Mouse (Mus musculus) neural tube, embryonic 13.5 days (tissue): ENCODE measurements around the gene Copz1. TPM values are rescaled to one million over a fixed set of nuclear protein-coding genes. Genes with fewer than 3 reads are reported as not detected.

Experiments used
- ATAC-seq: fragments of 200-750 bp; cut with Nextera tagmentation; 2 replicates; pipeline ENCODE4 v1.8.0; 2017; ENCODE audit warnings: low read depth, mild to moderate bottlenecking, moderate TSS enrichment, moderate library complexity
- H3K27ac ChIP-seq: fragments of 300-500 bp; sonication (generic); replicated peaks from 2 replicates; pipeline ENCODE4 v1.5.1; 2015; ENCODE audit warnings: moderate library complexity, mild to moderate bottlenecking, inconsistent platforms
- H3K27me3 ChIP-seq: fragments of 300-500 bp; sonication (generic); 2 replicates; pipeline ENCODE4 v1.6.1; 2015; ENCODE audit warnings: mild to moderate bottlenecking, inconsistent platforms
- H3K36me3 ChIP-seq: fragments of 300-500 bp; sonication (generic); 2 replicates; pipeline ENCODE4 v1.6.1; 2015; ENCODE audit warnings: mild to moderate bottlenecking, inconsistent platforms
- H3K4me1 ChIP-seq: fragments of 300-500 bp; sonication (generic); replicated peaks from 2 replicates; pipeline ENCODE4 v1.6.1; 2015; ENCODE audit warnings: inconsistent platforms
- H3K4me2 ChIP-seq: fragments of 300-500 bp; sonication (generic); 2 replicates; pipeline ENCODE4 v1.6.1; 2015; ENCODE audit warnings: inconsistent platforms, mild to moderate bottlenecking, moderate library complexity
- H3K4me3 ChIP-seq: fragments of 300-500 bp; sonication (generic); 2 replicates; pipeline ENCODE4 v1.5.1; 2015; ENCODE audit warnings: mild to moderate bottlenecking, inconsistent platforms
- H3K9ac ChIP-seq: fragments of 300-500 bp; sonication (generic); 2 replicates; pipeline ENCODE4 v1.6.1; 2015; ENCODE audit warnings: moderate library complexity, mild to moderate bottlenecking, inconsistent platforms
- H3K9me3 ChIP-seq: fragments of 300-500 bp; sonication (generic); 2 replicates; pipeline ENCODE4 v1.6.1; 2016; ENCODE audit warnings: inconsistent platforms
- WGBS: fragments of 180-500 bp; shearing (Covaris S2); methylation state at CpG from one replicate; pipeline ENCODE4 v1.1.7; 2015; 5-methylcytosine and 5-hydroxymethylcytosine counted together
- polyA plus RNA-seq: library from polyadenylated mRNA; unstranded; fragments of >200 nt; fragmentation: Nextera tagmentation; extraction: Ambion mirVana; gene quantifications from 2 replicates; pipeline ENCODE4 v1.2.1, GENCODE M21; 2015

Copz1 gene
- polyA plus RNA-seq, 1 experiment from 2014 or later = 224 TPM

DNA sequence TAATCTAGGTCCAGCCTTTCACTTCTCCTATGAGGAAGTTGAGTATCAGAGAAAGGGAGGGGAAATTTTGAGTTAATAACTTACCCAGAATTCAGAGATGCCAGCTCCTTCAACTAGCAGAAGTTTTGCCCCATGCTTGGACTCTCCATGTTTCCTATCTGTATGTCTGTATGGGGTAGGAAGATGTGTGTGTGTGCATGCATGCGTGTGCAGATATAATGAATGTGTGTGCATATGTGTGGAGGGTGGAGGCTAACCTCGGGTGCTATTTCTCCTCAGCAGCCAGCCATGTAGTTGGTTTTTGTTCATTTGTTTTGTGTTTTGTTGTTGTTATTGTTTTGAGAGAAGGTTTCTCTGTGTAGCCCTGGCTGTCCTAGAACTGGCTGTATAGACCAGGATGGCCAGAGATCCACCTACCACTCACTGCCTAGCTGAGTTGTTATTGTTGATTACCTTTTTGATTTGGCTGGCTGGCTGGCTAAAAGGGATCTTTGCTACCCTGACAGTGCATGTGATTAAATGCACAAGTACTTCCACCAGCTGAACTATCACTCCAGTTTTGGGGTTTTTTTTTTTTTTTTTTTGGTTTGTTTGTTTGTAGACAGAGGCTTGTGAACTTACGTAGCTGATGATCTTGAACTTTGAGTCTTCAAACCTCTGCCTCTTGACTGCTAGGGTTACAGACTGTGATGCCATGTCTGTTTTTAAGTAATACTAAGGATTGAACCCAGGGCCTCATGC, 9.1 kb downstream of the Copz1 start:
- no peak overlapping the region for H3K27ac ChIP-seq
- H3K4me1 ChIP-seq = peaks cover 53% of the 10 kb centered on the region
- H3K4me2 ChIP-seq = no peak overlapping the region
- H3K27me3 ChIP-seq = no peaks in the 10 kb centered on the region
- H3K36me3 ChIP-seq = no peaks in the 10 kb centered on the region
- WGBS = 91% methylated on average over 3 of the region's 3 CpGs
- no peak overlapping the region for H3K9ac ChIP-seq
- ATAC-seq = no peak
- no peaks in the 10 kb centered on the region for H3K9me3 ChIP-seq
- H3K4me3 ChIP-seq = no peak overlapping the region

DNA sequence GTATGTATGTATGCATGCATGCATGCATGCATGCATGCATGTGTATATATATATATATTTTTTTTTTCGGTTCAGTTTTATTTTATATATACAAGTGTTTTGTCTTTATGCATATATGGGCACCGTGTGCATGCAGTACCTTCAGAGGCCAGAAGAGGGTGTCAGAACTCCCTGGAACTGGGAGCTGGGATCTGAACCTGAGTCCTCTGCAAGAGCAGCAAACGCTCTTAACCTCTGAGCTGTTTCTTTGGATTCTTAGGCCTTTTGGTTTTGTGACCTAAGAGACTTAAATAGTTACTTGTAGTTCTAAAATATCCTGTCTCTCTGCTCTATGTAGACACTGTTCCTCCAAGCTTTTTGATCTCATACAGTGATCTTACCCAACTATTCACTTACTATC, 11.6 kb downstream of the Copz1 start:
- ATAC-seq = no peak
- no peaks in the 10 kb centered on the region for H3K27me3 ChIP-seq
- peak overlapping the region; percentile 75; the same call in 1 of the 2 replicates for H3K27ac ChIP-seq
- WGBS = 42% methylated on average over 3 of the region's 3 CpGs
- no peak overlapping the region for H3K9ac ChIP-seq
- no peak overlapping the region for H3K4me3 ChIP-seq
- no peaks in the 10 kb centered on the region for H3K9me3 ChIP-seq
- no peak overlapping the region for H3K4me2 ChIP-seq
- H3K4me1 ChIP-seq = peaks cover 42% of the 10 kb centered on the region
- H3K36me3 ChIP-seq = no peaks in the 10 kb centered on the region

DNA sequence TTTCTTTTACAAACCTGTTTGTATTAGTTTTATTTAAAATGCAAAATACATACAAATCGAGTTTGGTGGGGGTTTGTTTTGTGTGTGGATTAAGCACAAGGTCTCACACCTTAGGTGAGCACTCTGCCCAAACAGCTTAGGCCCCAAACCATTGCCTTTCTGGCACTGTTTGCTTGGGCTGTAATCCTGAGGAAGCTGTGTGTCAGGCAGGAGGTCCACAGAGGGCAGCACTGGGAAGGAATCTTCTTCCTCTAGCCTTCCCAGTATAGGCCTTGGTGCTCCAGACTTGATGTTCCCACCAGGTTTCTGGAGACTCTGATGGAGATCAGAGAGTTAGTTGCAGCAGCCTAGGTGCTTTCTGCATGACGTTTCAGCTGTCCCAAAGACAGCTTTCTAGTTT, 12.1 kb downstream of the Copz1 start:
- H3K4me3 ChIP-seq = no peak overlapping the region
- H3K9ac ChIP-seq = no peak overlapping the region
- ATAC-seq = no peak
- no peaks in the 10 kb centered on the region for H3K36me3 ChIP-seq
- H3K27ac ChIP-seq = peak overlapping the region; percentile 75
- peaks cover 46% of the 10 kb centered on the region for H3K4me1 ChIP-seq
- H3K9me3 ChIP-seq = no peaks in the 10 kb centered on the region
- no peaks in the 10 kb centered on the region for H3K27me3 ChIP-seq
- 38% methylated on average over 2 of the region's 2 CpGs for WGBS
- H3K4me2 ChIP-seq = no peak overlapping the region

DNA sequence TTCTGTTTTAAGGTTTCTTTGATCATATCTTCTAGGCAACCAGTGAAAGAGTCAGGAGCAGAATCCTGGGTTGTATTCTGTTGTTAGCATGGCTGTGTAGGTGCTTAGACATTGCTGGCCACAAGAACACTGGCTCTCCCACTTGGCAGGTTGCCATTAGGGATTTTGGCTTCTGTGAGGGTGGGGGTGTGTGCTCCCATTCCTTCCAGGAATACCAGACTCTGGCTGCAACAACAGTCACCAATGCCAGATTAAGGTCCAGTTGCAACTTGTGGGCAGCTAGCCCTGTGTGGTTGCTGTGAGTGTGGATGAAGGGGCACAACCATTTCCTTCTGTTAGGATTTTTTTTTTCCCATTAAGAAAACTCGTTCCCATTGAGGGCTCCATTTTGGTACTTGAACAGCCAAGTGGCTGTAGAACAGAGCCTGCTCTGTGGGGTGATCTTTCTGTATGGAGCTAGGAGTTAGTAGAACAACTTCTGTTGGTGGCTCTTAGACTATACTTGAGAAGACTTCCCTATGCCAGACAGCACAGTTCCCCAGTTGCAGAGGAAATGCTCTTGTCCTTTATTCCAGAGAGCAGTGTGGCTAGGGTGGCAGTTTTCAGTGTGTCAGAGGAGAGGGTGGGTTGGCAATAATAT, 13.4 kb downstream of the Copz1 start:
- no peak for ATAC-seq
- H3K4me3 ChIP-seq = no peak overlapping the region
- no peak overlapping the region for H3K9ac ChIP-seq
- H3K27ac ChIP-seq = peak overlapping the region; percentile 75
- H3K27me3 ChIP-seq = no peaks in the 10 kb centered on the region
- 58% methylated on average over 1 of the region's 1 CpGs for WGBS
- no peak overlapping the region for H3K4me2 ChIP-seq
- H3K36me3 ChIP-seq = 0 out of 2 replicates have a peak, but pooled peaks cover 5% of the 10 kb centered on the region
- H3K4me1 ChIP-seq = peaks cover 56% of the 10 kb centered on the region
- H3K9me3 ChIP-seq = no peaks in the 10 kb centered on the region

DNA sequence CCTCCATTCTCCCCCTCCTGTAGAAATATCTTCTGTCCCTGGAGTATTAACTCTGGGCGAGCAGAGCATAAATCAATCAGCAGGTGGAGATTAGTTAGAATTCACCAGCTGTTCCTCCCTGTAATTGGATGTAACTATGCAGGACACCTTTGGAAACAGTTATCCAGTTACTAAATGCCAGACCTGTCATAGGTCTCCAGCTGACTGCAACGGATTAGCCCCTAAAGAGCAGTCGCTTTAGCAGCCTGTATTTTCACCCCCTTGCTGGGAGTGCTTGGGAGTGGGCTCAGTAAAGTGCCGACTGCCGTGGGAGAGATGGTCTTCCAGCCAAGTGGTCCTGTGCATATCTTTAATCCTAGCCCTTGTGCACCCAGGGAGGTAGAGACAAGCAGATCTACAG, 17.1 kb downstream of the Copz1 start:
- peak; percentile 47; the same call in 1 of the 2 replicates for ATAC-seq
- H3K4me2 ChIP-seq = no peak overlapping the region
- peak overlapping the region; percentile 56 for H3K9ac ChIP-seq
- H3K27me3 ChIP-seq = no peaks in the 10 kb centered on the region
- no peaks in the 10 kb centered on the region for H3K9me3 ChIP-seq
- peak overlapping the region; percentile 89 for H3K27ac ChIP-seq
- H3K36me3 ChIP-seq = peaks cover 32% of the 10 kb centered on the region
- WGBS = 16% methylated on average over 5 of the region's 5 CpGs
- peaks cover 58% of the 10 kb centered on the region for H3K4me1 ChIP-seq
- no peak overlapping the region for H3K4me3 ChIP-seq

DNA sequence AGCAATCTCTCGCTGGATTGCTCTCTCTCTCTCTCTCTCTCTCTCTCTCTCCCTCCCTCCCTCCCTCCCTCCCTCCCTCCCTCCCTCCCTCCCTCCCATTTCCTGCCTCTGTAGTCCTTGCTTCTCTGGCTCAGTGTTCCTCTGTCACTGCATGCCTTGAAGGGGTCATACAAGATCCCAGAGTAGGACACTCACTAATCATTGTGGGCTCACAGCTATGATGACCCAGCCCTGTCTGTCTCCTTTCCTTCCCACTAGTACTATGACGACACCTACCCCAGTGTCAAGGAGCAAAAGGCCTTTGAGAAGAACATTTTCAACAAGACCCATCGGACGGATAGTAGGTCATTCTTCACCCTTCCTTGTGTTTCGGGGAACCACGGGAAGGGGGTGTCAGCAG, 17.9 kb downstream of the Copz1 start:
- peaks cover 55% of the 10 kb centered on the region for H3K4me1 ChIP-seq
- H3K9ac ChIP-seq = 0 out of 2 replicates have a peak overlapping the region, but pooled peaks have one; percentile 31
- ATAC-seq = peak; percentile 65
- no peaks in the 10 kb centered on the region for H3K9me3 ChIP-seq
- no peak overlapping the region for H3K4me2 ChIP-seq
- no peak overlapping the region for H3K4me3 ChIP-seq
- WGBS = 56% methylated on average over 6 of the region's 6 CpGs
- no peaks in the 10 kb centered on the region for H3K27me3 ChIP-seq
- peaks cover 32% of the 10 kb centered on the region for H3K36me3 ChIP-seq
- H3K27ac ChIP-seq = peak overlapping the region; percentile 89

DNA sequence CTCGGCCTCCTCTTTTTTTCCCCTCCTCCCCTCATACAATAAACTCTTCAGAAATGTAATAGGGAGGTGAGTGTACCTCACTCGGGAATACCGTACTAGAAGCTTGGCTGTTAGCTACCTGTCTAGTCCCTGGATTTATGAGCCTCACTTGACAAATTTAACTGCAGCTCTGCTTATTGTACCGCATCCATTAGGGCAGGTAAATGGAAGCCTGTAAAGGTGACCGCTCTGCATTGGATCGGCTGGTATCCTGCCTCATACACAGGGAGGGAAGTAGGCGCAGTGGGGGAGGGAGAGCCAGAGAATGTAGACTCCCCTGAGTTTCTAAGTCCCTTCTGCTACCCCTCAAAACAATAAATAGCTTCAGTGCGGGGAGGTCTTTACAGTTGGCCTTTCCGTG, 18.3 kb downstream of the Copz1 start:
- Histone ChIP-seq H3K4me3 (no peak overlapping the region), H3K27me3 (no peaks in the 10 kb centered on the region), H3K9me3 (no peaks in the 10 kb centered on the region), H3K9ac (peak overlapping the region; percentile 31), H3K36me3 (peaks cover 32% of the 10 kb centered on the region), H3K27ac (peak overlapping the region; percentile 89), H3K4me1 (peaks cover 55% of the 10 kb centered on the region), H3K4me2 (peak overlapping the region; percentile 6; the same call in 1 of the 2 replicates)
- ATAC-seq = peak; percentile 60
- WGBS = 50% methylated on average over 9 of the region's 9 CpGs

DNA sequence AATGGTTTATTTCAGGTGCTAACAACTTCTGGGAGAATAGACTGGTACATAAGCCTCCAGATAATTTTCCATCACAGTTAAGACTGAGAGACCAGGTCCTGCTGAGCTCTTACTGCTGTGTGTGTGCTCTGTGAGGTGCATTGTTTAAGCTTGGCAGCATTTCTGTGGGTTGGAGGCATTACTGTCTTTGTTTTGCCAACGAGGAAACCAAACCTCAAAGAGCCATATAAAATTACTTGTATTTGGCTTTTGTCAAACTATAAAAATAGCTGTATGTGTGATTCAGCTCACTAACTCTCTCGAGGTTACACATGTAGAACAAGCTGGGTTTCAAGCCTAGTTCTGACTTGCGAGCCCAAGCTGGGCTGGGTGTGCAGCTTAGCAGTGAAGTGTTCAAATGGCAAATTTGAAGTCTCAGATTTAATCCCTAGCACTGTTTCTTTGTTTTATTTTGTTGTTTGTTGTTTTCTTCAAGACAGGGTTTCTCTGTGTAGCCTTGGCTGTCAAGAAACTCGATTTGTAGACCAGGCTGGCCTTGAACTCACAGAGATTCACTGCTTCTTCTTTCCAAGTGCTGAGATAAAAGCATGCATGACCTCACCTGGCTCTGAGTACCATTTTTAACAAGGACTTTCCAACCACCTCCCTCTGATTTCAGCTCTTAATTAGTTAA, 20.3 kb downstream of the Copz1 start:
- Histone ChIP-seq H3K9me3 (no peaks in the 10 kb centered on the region), H3K4me3 (no peak overlapping the region), H3K9ac (no peak overlapping the region), H3K36me3 (peaks cover 32% of the 10 kb centered on the region), H3K4me2 (no peak overlapping the region), H3K27ac (0 out of 2 replicates have a peak overlapping the region, but pooled peaks have one; percentile 59), H3K4me1 (peaks cover 67% of the 10 kb centered on the region), H3K27me3 (no peaks in the 10 kb centered on the region)
- no peak for ATAC-seq
- 78% methylated on average over 4 of the region's 4 CpGs for WGBS

DNA sequence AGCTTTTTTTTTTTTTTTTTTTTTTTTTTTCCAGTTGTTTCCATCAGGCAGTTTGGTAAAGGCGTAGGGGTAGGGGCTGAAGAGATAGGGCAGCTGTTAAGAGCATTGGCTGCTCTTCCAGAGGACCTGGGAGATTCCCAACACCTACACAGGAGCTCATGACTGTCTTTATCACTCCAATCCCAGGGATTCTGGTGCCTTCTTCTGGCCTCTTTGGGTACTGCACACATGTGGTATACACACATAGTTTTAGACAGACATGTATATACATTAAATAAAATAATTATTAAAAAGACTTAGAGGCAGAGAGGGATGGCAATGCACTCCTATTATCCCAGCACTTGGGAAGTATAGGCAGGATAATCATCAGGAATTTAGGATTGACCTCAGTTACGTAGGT, 20.9 kb downstream of the Copz1 start:
- peaks cover 32% of the 10 kb centered on the region for H3K36me3 ChIP-seq
- H3K9ac ChIP-seq = no peak overlapping the region
- no peak for ATAC-seq
- H3K27ac ChIP-seq = no peak overlapping the region
- H3K4me2 ChIP-seq = no peak overlapping the region
- H3K4me1 ChIP-seq = peaks cover 67% of the 10 kb centered on the region
- H3K4me3 ChIP-seq = no peak overlapping the region
- H3K9me3 ChIP-seq = no peaks in the 10 kb centered on the region
- WGBS = 95% methylated on average over 2 of the region's 2 CpGs
- H3K27me3 ChIP-seq = no peaks in the 10 kb centered on the region

DNA sequence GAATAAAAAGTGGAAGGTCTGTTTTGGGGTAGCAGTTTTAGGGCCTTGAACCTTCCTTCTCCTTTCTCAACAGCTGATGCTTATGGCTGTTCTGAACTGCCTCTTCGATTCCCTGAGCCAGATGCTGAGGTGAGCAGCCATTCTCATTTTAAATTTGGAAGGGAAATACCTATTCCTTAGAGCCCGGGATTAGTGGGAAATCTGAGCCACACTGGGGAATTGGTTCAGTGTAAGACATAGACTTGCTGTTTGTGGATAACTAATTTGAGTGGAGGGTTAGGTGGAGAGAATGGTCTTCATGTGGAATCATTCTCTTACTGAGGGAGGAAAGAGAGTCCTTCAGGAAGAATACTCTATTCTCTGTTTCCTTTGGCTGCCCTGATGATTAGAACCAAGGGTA, 22.1 kb downstream of the Copz1 start:
- Histone ChIP-seq H3K27ac (no peak overlapping the region; the same call in 1 of the 2 replicates), H3K27me3 (no peaks in the 10 kb centered on the region), H3K36me3 (peaks cover 32% of the 10 kb centered on the region), H3K9me3 (no peaks in the 10 kb centered on the region), H3K4me3 (no peak overlapping the region), H3K4me2 (no peak overlapping the region), H3K9ac (no peak overlapping the region), H3K4me1 (peaks cover 67% of the 10 kb centered on the region)
- 67% methylated on average over 2 of the region's 2 CpGs for WGBS
- no peak for ATAC-seq

DNA sequence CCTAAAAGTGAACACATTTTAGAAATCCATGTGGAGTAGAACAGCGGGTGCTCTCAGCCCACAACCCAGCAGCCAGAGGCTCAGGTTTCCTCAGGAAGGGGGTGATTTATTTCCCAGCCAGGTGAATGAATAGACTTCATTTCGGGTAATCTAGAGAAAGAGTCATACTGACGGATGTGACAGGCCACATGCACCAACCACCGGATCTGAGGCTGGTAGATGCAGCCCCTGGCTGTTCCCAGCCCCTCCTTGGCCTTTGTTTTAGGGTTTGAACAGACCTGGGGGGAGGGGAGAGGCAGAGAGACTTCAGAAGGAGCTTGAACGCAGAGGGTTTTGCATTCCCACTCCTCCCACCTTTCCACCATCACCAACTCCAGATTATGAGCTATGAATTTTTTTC, 23.3 kb downstream of the Copz1 start:
- Histone ChIP-seq H3K27ac (peak overlapping the region; percentile 99), H3K9ac (0 out of 2 replicates have a peak overlapping the region, but pooled peaks have one; percentile 48), H3K4me3 (no peak overlapping the region), H3K9me3 (no peaks in the 10 kb centered on the region), H3K4me1 (peaks cover 68% of the 10 kb centered on the region), H3K27me3 (no peaks in the 10 kb centered on the region), H3K36me3 (peaks cover 27% of the 10 kb centered on the region), H3K4me2 (no peak overlapping the region)
- no peak for ATAC-seq
- WGBS = 2% methylated on average over 5 of the region's 5 CpGs

DNA sequence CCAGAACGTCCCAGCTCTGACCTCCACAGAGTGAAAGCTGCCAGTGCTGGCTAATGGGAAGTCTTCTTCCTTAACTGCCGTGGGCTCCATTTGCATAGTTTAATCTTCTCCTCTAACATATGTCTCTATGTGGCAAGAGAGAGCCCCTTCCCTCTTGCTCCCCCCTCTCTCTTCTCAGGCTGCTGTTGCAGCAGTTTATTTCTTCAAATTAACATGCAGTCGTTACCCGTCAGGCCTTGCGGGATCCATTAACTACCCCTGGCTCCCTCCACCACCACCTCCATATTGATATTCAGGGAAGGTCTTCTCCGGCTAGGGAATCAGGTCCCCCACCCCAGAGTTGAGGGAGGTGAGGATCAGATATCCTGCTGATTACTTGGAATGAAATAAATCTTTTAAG, 24.8 kb downstream of the Copz1 start:
- Histone ChIP-seq H3K27me3 (no peaks in the 10 kb centered on the region), H3K4me3 (no peak overlapping the region), H3K4me2 (peak overlapping the region; percentile 51), H3K36me3 (peaks cover 16% of the 10 kb centered on the region), H3K9me3 (no peaks in the 10 kb centered on the region), H3K27ac (peak overlapping the region; percentile 99), H3K9ac (peak overlapping the region; percentile 79), H3K4me1 (peaks cover 76% of the 10 kb centered on the region)
- ATAC-seq = peak; percentile 8; the same call in 1 of the 2 replicates
- 14% methylated on average over 6 of the region's 6 CpGs for WGBS
